Mouse (Mus musculus) ES-Bruce4 (cell line): ENCODE data around the gene Dysf.

ENCODE experiments used
- CTCF ChIP-seq: IDR thresholded peaks from one replicate; pipeline ENCODE4 v1.8.1; 2011; ENCODE audit warnings: low read depth, low read length
- EP300 ChIP-seq: IDR thresholded peaks from 2 replicates; pipeline ENCODE4 v1.6.1; 2011; ENCODE audit warnings: low read depth, low read length; ENCODE audit not compliant: insufficient read depth
- POLR2A ChIP-seq: IDR thresholded peaks from one replicate; pipeline ENCODE4 v1.8.1; 2011; ENCODE audit warnings: low read length; ENCODE audit not compliant: insufficient read depth

DNA sequence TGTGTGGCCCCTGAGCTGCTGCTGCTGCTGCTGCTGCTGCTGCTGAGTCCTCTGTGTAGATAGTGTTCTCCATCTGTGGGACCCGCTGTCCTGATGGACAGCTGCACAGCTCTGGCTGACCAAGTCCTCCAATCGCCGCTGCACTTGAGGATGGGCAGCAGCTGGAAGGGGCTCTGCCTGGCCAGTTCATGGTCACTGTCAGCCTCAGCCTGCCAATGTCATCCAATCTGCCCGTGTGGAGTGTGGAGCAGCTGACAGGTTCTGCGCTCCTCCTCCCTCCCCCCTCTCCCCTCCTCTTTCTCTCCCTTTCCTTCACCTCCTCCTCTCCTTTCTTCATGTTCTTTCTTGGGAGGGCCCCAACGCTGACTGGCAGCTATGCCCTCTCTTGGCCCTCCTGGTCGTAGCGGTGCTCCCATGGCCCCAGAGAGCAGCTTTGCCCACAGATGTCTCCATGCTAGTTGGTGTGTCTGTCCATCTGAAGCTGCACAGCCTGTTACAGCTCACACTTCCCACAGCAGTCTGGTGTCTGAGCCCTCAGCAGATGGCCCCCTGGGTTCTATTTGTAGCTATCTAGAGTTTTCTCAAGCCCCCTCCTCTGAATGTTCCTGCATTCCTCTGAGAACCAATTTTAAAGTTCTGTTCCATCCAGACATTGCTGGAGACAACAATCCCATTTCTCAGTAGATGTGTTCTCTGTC is 223.8 kb downstream of the Dysf start:
- no peak for TF ChIP-seq POLR2A
- TF ChIP-seq CTCF = no peak
- TF ChIP-seq EP300 = no peak
